Mouse (Mus musculus): ENCODE measurements around the gene Pnpla6. TPM values are rescaled to one million over a fixed set of nuclear protein-coding genes. Genes with fewer than 3 reads are reported as not detected.

The Pnpla6 gene
- polyA plus RNA-seq, 1 experiment from 2014 or later, result 23.8 TPM

GRCm38 (mm10) chr8:3514681-3515247 lies 420 bp upstream of the Pnpla6 start:
- peaks cover 12% of the 10 kb centered on the region; the same call in 1 of the 2 replicates for H3K4me1 ChIP-seq
- H3K27ac ChIP-seq (replicated peaks), result peak overlapping the region; percentile 73
- no peak overlapping the region for H3K9ac ChIP-seq
- H3K27me3 ChIP-seq, result no peaks in the 10 kb centered on the region
- H3K4me2 ChIP-seq (replicated peaks), result peak overlapping the region; percentile 95
- H3K9me3 ChIP-seq (replicated peaks), result no peaks in the 10 kb centered on the region
- WGBS, result 23% methylated on average over 13 of the region's 13 CpGs
- ATAC-seq (ENCODE audit: insufficient number of reproducible peaks, low FRiP score, low TSS enrichment, low read depth), result no peak
- peak overlapping the region; percentile 71 for H3K4me3 ChIP-seq (replicated peaks)
- peaks cover 37% of the 10 kb centered on the region for H3K36me3 ChIP-seq

GRCm38 (mm10) chr8:3515771-3516417 lies 710 bp downstream of the Pnpla6 start:
- Histone ChIP-seq H3K27ac (replicated peaks) (peak overlapping the region; percentile 85), H3K36me3 (peaks cover 31% of the 10 kb centered on the region), H3K4me3 (replicated peaks) (peak overlapping the region; percentile 71), H3K9me3 (replicated peaks) (no peaks in the 10 kb centered on the region), H3K27me3 (no peaks in the 10 kb centered on the region), H3K9ac (peak overlapping the region; percentile 44), H3K4me2 (replicated peaks) (peak overlapping the region; percentile 95), H3K4me1 (peaks cover 12% of the 10 kb centered on the region; the same call in 1 of the 2 replicates)
- WGBS, result under 1% methylated on average over 25 of the region's 25 CpGs
- ATAC-seq (ENCODE audit: insufficient number of reproducible peaks, low FRiP score, low TSS enrichment, low read depth), result no peak; the same call in 1 of the 2 replicates

- H3K9ac ChIP-seq, result peak overlapping the region; percentile 47
- H3K4me2 ChIP-seq (replicated peaks), result peak overlapping the region; percentile 95
- peak overlapping the region; percentile 71 for H3K4me3 ChIP-seq (replicated peaks)
- H3K9me3 ChIP-seq (replicated peaks), result no peaks in the 10 kb centered on the region
- H3K36me3 ChIP-seq, result peaks cover 31% of the 10 kb centered on the region
- peak overlapping the region; percentile 85 for H3K27ac ChIP-seq (replicated peaks)
- WGBS, result 1% methylated on average over 36 of the region's 36 CpGs
- peak; percentile 85 for ATAC-seq (ENCODE audit: insufficient number of reproducible peaks, low FRiP score, low TSS enrichment, low read depth)
- H3K27me3 ChIP-seq, result no peaks in the 10 kb centered on the region
- H3K4me1 ChIP-seq, result peaks cover 12% of the 10 kb centered on the region; the same call in 1 of the 2 replicates
Observed at GRCm38 (mm10) chr8:3516450-3517116, 1.4 kb downstream of the Pnpla6 start.

GRCm38 (mm10) chr8:3517117-3517495 lies 1.9 kb downstream of the Pnpla6 start:
- Histone ChIP-seq H3K9me3 (replicated peaks) (no peaks in the 10 kb centered on the region), H3K36me3 (peaks cover 31% of the 10 kb centered on the region), H3K9ac (peak overlapping the region; percentile 47), H3K4me3 (replicated peaks) (peak overlapping the region; percentile 71), H3K4me1 (peaks cover 12% of the 10 kb centered on the region; the same call in 1 of the 2 replicates), H3K27me3 (no peaks in the 10 kb centered on the region), H3K4me2 (replicated peaks) (peak overlapping the region; percentile 95), H3K27ac (replicated peaks) (peak overlapping the region; percentile 85)
- 7% methylated on average over 16 of the region's 16 CpGs for WGBS
- 0 out of 2 replicates have a peak, but pooled peaks have one; percentile 6 for ATAC-seq (ENCODE audit: insufficient number of reproducible peaks, low FRiP score, low TSS enrichment, low read depth)

- ATAC-seq (ENCODE audit: insufficient number of reproducible peaks, low FRiP score, low TSS enrichment, low read depth), result no peak
- H3K27me3 ChIP-seq, result no peaks in the 10 kb centered on the region
- no peaks in the 10 kb centered on the region for H3K9me3 ChIP-seq (replicated peaks)
- H3K27ac ChIP-seq (replicated peaks), result no peak overlapping the region
- H3K4me3 ChIP-seq (replicated peaks), result no peak overlapping the region
- H3K4me1 ChIP-seq, result 0 out of 2 replicates have a peak, but pooled peaks cover 6% of the 10 kb centered on the region
- H3K9ac ChIP-seq, result no peak overlapping the region
- no peak overlapping the region for H3K4me2 ChIP-seq (replicated peaks)
- H3K36me3 ChIP-seq, result peaks cover 59% of the 10 kb centered on the region
- 92% methylated on average over 13 of the region's 13 CpGs for WGBS
Observed at GRCm38 (mm10) chr8:3522007-3522697, 7.0 kb downstream of the Pnpla6 start.

- peaks cover 52% of the 10 kb centered on the region for H3K36me3 ChIP-seq
- no peak overlapping the region for H3K4me2 ChIP-seq (replicated peaks)
- H3K9me3 ChIP-seq (replicated peaks), result no peaks in the 10 kb centered on the region
- no peak overlapping the region for H3K9ac ChIP-seq
- H3K4me1 ChIP-seq, result no peaks in the 10 kb centered on the region
- no peak overlapping the region for H3K27ac ChIP-seq (replicated peaks)
- no peak for ATAC-seq (ENCODE audit: insufficient number of reproducible peaks, low FRiP score, low TSS enrichment, low read depth)
- no peaks in the 10 kb centered on the region for H3K27me3 ChIP-seq
- H3K4me3 ChIP-seq (replicated peaks), result no peak overlapping the region
- 84% methylated on average over 5 of the region's 5 CpGs for WGBS
Observed at GRCm38 (mm10) chr8:3530816-3531215, 15.6 kb downstream of the Pnpla6 start.

GRCm38 (mm10) chr8:3531936-3532335 lies 16.8 kb downstream of the Pnpla6 start:
- 94% methylated on average over 18 of the region's 18 CpGs for WGBS
- no peaks in the 10 kb centered on the region for H3K27me3 ChIP-seq
- H3K36me3 ChIP-seq, result peaks cover 50% of the 10 kb centered on the region
- H3K9me3 ChIP-seq (replicated peaks), result no peaks in the 10 kb centered on the region
- no peaks in the 10 kb centered on the region for H3K4me1 ChIP-seq
- no peak overlapping the region for H3K27ac ChIP-seq (replicated peaks)
- H3K4me2 ChIP-seq (replicated peaks), result no peak overlapping the region
- ATAC-seq (ENCODE audit: insufficient number of reproducible peaks, low FRiP score, low TSS enrichment, low read depth), result no peak
- H3K9ac ChIP-seq, result no peak overlapping the region
- H3K4me3 ChIP-seq (replicated peaks), result no peak overlapping the region

GRCm38 (mm10) chr8:3536053-3536841 lies 21.1 kb downstream of the Pnpla6 start:
- no peak for ATAC-seq (ENCODE audit: insufficient number of reproducible peaks, low FRiP score, low TSS enrichment, low read depth)
- Histone ChIP-seq H3K27ac (replicated peaks) (no peak overlapping the region), H3K27me3 (no peaks in the 10 kb centered on the region), H3K4me1 (no peaks in the 10 kb centered on the region), H3K9ac (no peak overlapping the region), H3K4me3 (replicated peaks) (no peak overlapping the region), H3K36me3 (peaks cover 81% of the 10 kb centered on the region), H3K9me3 (replicated peaks) (no peaks in the 10 kb centered on the region), H3K4me2 (replicated peaks) (no peak overlapping the region)
- WGBS, result 60% methylated on average over 15 of the region's 15 CpGs

GRCm38 (mm10) chr8:3536940-3537339 lies 21.8 kb downstream of the Pnpla6 start:
- no peak for ATAC-seq (ENCODE audit: insufficient number of reproducible peaks, low FRiP score, low TSS enrichment, low read depth)
- no peaks in the 10 kb centered on the region for H3K9me3 ChIP-seq (replicated peaks)
- H3K4me1 ChIP-seq, result no peaks in the 10 kb centered on the region
- H3K27me3 ChIP-seq, result no peaks in the 10 kb centered on the region
- no peak overlapping the region for H3K9ac ChIP-seq
- WGBS, result 97% methylated on average over 9 of the region's 9 CpGs
- no peak overlapping the region for H3K27ac ChIP-seq (replicated peaks)
- H3K4me2 ChIP-seq (replicated peaks), result no peak overlapping the region
- H3K36me3 ChIP-seq, result peaks cover 81% of the 10 kb centered on the region
- H3K4me3 ChIP-seq (replicated peaks), result no peak overlapping the region

GRCm38 (mm10) chr8:3537666-3538065 lies 22.5 kb downstream of the Pnpla6 start:
- H3K36me3 ChIP-seq, result peaks cover 80% of the 10 kb centered on the region
- H3K9me3 ChIP-seq (replicated peaks), result no peaks in the 10 kb centered on the region
- H3K27me3 ChIP-seq, result no peaks in the 10 kb centered on the region
- no peak overlapping the region for H3K27ac ChIP-seq (replicated peaks)
- ATAC-seq (ENCODE audit: insufficient number of reproducible peaks, low FRiP score, low TSS enrichment, low read depth), result no peak
- no peaks in the 10 kb centered on the region for H3K4me1 ChIP-seq
- WGBS, result 91% methylated on average over 26 of the region's 26 CpGs
- H3K4me2 ChIP-seq (replicated peaks), result no peak overlapping the region
- no peak overlapping the region for H3K4me3 ChIP-seq (replicated peaks)
- H3K9ac ChIP-seq, result no peak overlapping the region

Data from embryonic facial prominence, embryonic 15.5 days (tissue).